Mouse (Mus musculus): ENCODE results near the gene Tmem163.

DNA sequence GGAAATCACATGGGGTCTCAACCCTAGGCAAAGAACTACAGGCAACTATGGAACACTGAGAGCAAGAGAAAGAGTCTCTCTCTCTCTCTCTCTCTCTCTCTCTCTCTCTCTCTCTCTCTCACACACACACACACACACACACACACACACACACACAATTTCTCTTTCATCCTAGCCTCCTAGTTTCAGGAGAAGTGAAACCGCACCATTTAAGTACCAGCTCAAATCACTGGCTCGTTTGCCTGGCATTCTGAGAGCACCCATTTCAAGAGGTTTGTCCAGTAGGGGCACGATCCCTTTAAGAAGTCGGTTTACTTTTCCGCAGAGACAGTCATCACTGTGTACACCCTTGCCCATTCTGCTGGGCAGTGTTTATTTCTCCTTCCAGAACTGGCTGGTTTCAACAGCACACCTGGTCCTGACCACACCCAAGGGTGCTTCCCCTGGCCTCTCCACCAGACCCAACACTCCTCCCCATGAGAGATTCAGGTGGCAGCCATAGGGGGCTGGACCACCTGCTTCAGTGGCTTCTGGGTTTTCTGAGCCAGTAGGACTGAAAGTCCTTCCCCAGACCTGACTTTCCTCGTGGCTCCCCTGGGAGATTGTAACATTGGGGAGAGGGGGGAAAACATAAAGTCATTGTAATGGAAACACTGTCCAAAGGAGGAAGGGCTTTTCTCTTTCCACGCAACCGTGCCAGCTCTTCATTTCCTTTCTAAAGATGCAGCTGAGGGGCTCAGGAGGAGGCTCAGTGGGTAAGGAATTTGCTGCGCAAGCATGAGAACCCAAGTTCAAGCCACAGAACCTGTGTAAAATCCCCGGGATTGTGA lies 5.9 kb downstream of the Tmem163 start:
- TF ChIP-seq CTCF (IDR thresholded peaks at IDR 0.05; ENCODE audit: control insufficient read depth, insufficient read depth, insufficient read length) = no peak
- TF ChIP-seq CEBPB (IDR thresholded peaks at IDR 0.05; ENCODE audit: low read depth) = no peak
- no peak for TF ChIP-seq USF1 (IDR thresholded peaks at IDR 0.05; ENCODE audit: low read depth)
- TF ChIP-seq MAX (IDR thresholded peaks at IDR 0.05) = no peak

Measured in C2C12 (cell line).